Mouse (Mus musculus) limb, embryonic 11.5 days (tissue): ENCODE results near the gene Chka. TPM values are rescaled to one million over a fixed set of nuclear protein-coding genes. Genes with fewer than 3 reads are reported as not detected.
A peak's percentile ranks its signal among the peaks of the same experiment; 100 is the strongest.

Source experiments
- ATAC-seq: fragments of 200-750 bp; cut with Nextera tagmentation; 2 replicates; pipeline ENCODE4 v1.8.0; 2017; ENCODE audit warnings: low read depth; ENCODE audit not compliant: insufficient number of reproducible peaks, low FRiP score, low TSS enrichment
- DNase-seq: peaks from one replicate; pipeline ENCODE4 v3.0.0-alpha.2; 2015; ENCODE audit warnings: low spot score
- H3K27ac ChIP-seq: fragments of 300-500 bp; sonication (generic); replicated peaks from 2 replicates; pipeline ENCODE4 v1.5.1; 2014; ENCODE audit warnings: low read depth, mild to moderate bottlenecking, low read length
- H3K27me3 ChIP-seq: fragments of 300-500 bp; sonication (generic); 2 replicates; pipeline ENCODE4 v1.6.1; 2014; ENCODE audit warnings: mild to moderate bottlenecking, low read length, mixed read lengths; ENCODE audit not compliant: control insufficient read depth, insufficient read depth
- H3K36me3 ChIP-seq: fragments of 300-500 bp; sonication (generic); 2 replicates; pipeline ENCODE4 v1.6.1; 2014; ENCODE audit warnings: mild to moderate bottlenecking, low read length, moderate library complexity, mixed read lengths; ENCODE audit not compliant: control insufficient read depth, insufficient read depth
- H3K4me1 ChIP-seq: fragments of 300-500 bp; sonication (generic); 2 replicates; pipeline ENCODE4 v1.6.1; 2014; ENCODE audit warnings: low read length, mixed read lengths; ENCODE audit not compliant: control insufficient read depth, insufficient read depth
- H3K4me2 ChIP-seq: fragments of 300-500 bp; sonication (generic); 2 replicates; pipeline ENCODE4 v1.6.1; 2014; ENCODE audit warnings: low read depth, mild to moderate bottlenecking, moderate library complexity; ENCODE audit not compliant: severe bottlenecking
- H3K4me3 ChIP-seq: fragments of 300-500 bp; sonication (generic); 2 replicates; pipeline ENCODE4 v1.5.1; 2014; ENCODE audit warnings: low read depth, low read length
- H3K9ac ChIP-seq: fragments of 300-500 bp; sonication (generic); 2 replicates; pipeline ENCODE4 v1.6.1; 2014; ENCODE audit warnings: mild to moderate bottlenecking, low read length
- H3K9me3 ChIP-seq: fragments of 300-500 bp; sonication (generic); 2 replicates; pipeline ENCODE4 v1.6.1; 2016; ENCODE audit warnings: low read length; ENCODE audit not compliant: control insufficient read depth
- WGBS: fragments of 180-500 bp; shearing (Covaris S2); extraction: QIAGEN DNeasy Blood & Tissue Kit; methylation state at CpG from one replicate; pipeline ENCODE4 v1.1.7; 2014; 5-methylcytosine and 5-hydroxymethylcytosine counted together
- polyA plus RNA-seq: library from polyadenylated mRNA; unstranded; fragments of >200 nt; fragmentation: Nextera tagmentation; extraction: Ambion mirVana; gene quantifications from 2 replicates; pipeline ENCODE4 v1.2.1, GENCODE M21; 2014

Chka gene
- 47.3 and 47.7 TPM in 2 replicates for polyA plus RNA-seq

GRCm38 (mm10) chr19:3851502-3851962, at the start of gene Chka:
Gene Chka (plus strand): TSS chr19:3851773.
- DNase-seq, result peak; percentile 98
- Histone ChIP-seq H3K27me3 (no peaks in the 10 kb centered on the region), H3K9ac (peak within 1 kb of the TSS; percentile 88), H3K27ac (peak within 1 kb of the TSS; percentile 93), H3K4me2 (peak within 1 kb of the TSS; percentile 75), H3K36me3 (no peaks in the 10 kb centered on the region), H3K4me1 (peaks cover 12% of the 10 kb centered on the region), H3K9me3 (no peaks in the 10 kb centered on the region), H3K4me3 (peak within 1 kb of the TSS; percentile 78)
- under 1% methylated on average over 49 of the region's 54 CpGs for WGBS
- peak; percentile 93 for ATAC-seq

- Histone ChIP-seq H3K4me3 (no peak overlapping the region), H3K27me3 (no peaks in the 10 kb centered on the region), H3K4me1 (no peaks in the 10 kb centered on the region), H3K36me3 (peaks cover 24% of the 10 kb centered on the region; the same call in 1 of the 2 replicates), H3K27ac (no peak overlapping the region), H3K9ac (no peak overlapping the region), H3K4me2 (no peak overlapping the region), H3K9me3 (no peaks in the 10 kb centered on the region; the same call in 1 of the 2 replicates)
- 92% methylated on average over 7 of the region's 7 CpGs for WGBS
- no peak for ATAC-seq
- no peak for DNase-seq
Observed at GRCm38 (mm10) chr19:3805526-3805925, 46.0 kb upstream of the Chka start.

- WGBS, result 93% methylated on average over 10 of the region's 10 CpGs
- H3K4me1 ChIP-seq, result no peaks in the 10 kb centered on the region
Observed at GRCm38 (mm10) chr19:3810536-3811233, 40.9 kb upstream of the Chka start.

GRCm38 (mm10) chr19:3814461-3814860, 37.1 kb upstream of the Chka start:
- 92% methylated on average over 10 of the region's 10 CpGs for WGBS

More at GRCm38 (mm10) chr19:3810536-3811233, 40.9 kb upstream of the Chka start:
- H3K4me2 ChIP-seq, result no peak overlapping the region
- ATAC-seq (no peak), DNase-seq (no peak)
- peaks cover 15% of the 10 kb centered on the region; the same call in 1 of the 2 replicates for H3K36me3 ChIP-seq
- H3K27ac ChIP-seq, result no peak overlapping the region
- H3K4me3 ChIP-seq, result no peak overlapping the region
- no peaks in the 10 kb centered on the region; the same call in 1 of the 2 replicates for H3K9me3 ChIP-seq
- H3K9ac ChIP-seq, result no peak overlapping the region
- no peaks in the 10 kb centered on the region for H3K27me3 ChIP-seq

GRCm38 (mm10) chr19:3815824-3816223, 35.7 kb upstream of the Chka start:
- no peak overlapping the region for H3K27ac ChIP-seq
- DNase-seq, result no peak
- H3K9ac ChIP-seq, result no peak overlapping the region
- no peak for ATAC-seq
- no peak overlapping the region for H3K4me2 ChIP-seq
- no peaks in the 10 kb centered on the region for H3K9me3 ChIP-seq
- no peaks in the 10 kb centered on the region for H3K27me3 ChIP-seq
- no peak overlapping the region for H3K4me3 ChIP-seq
- H3K4me1 ChIP-seq, result no peaks in the 10 kb centered on the region
- WGBS, result 88% methylated on average over 12 of the region's 12 CpGs
- peaks cover 2% of the 10 kb centered on the region; the same call in 1 of the 2 replicates for H3K36me3 ChIP-seq

More at GRCm38 (mm10) chr19:3814461-3814860, 37.1 kb upstream of the Chka start:
- Histone ChIP-seq H3K27ac (no peak overlapping the region), H3K4me2 (no peak overlapping the region), H3K27me3 (no peaks in the 10 kb centered on the region), H3K4me1 (no peaks in the 10 kb centered on the region), H3K4me3 (no peak overlapping the region), H3K9ac (no peak overlapping the region), H3K36me3 (peaks cover 7% of the 10 kb centered on the region; the same call in 1 of the 2 replicates), H3K9me3 (no peaks in the 10 kb centered on the region; the same call in 1 of the 2 replicates)
- ATAC-seq (no peak), DNase-seq (no peak)

GRCm38 (mm10) chr19:3819080-3819479, 32.5 kb upstream of the Chka start:
- no peak overlapping the region for H3K27ac ChIP-seq
- no peaks in the 10 kb centered on the region; the same call in 1 of the 2 replicates for H3K36me3 ChIP-seq
- H3K9me3 ChIP-seq, result no peaks in the 10 kb centered on the region
- H3K4me3 ChIP-seq, result no peak overlapping the region
- H3K4me1 ChIP-seq, result no peaks in the 10 kb centered on the region
- H3K4me2 ChIP-seq, result no peak overlapping the region
- no peak overlapping the region for H3K9ac ChIP-seq
- WGBS, result 76% methylated on average over 2 of the region's 2 CpGs
- no peaks in the 10 kb centered on the region for H3K27me3 ChIP-seq
- no peak for ATAC-seq
- no peak for DNase-seq

- H3K4me1 ChIP-seq, result no peaks in the 10 kb centered on the region
- no peaks in the 10 kb centered on the region; the same call in 1 of the 2 replicates for H3K36me3 ChIP-seq
- no peak overlapping the region for H3K4me3 ChIP-seq
- H3K4me2 ChIP-seq, result no peak overlapping the region
- no peak for DNase-seq
- no peak overlapping the region for H3K9ac ChIP-seq
- no peaks in the 10 kb centered on the region for H3K9me3 ChIP-seq
- no peaks in the 10 kb centered on the region for H3K27me3 ChIP-seq
- WGBS, result 85% methylated on average over 2 of the region's 2 CpGs
- no peak for ATAC-seq
- no peak overlapping the region for H3K27ac ChIP-seq
Observed at GRCm38 (mm10) chr19:3819899-3820444, 31.6 kb upstream of the Chka start.

GRCm38 (mm10) chr19:3825044-3825443, 26.5 kb upstream of the Chka start:
- DNase-seq (no peak), ATAC-seq (no peak)
- Histone ChIP-seq H3K4me3 (no peak overlapping the region), H3K4me1 (no peaks in the 10 kb centered on the region), H3K27ac (no peak overlapping the region), H3K27me3 (no peaks in the 10 kb centered on the region), H3K9me3 (no peaks in the 10 kb centered on the region), H3K4me2 (no peak overlapping the region), H3K9ac (no peak overlapping the region), H3K36me3 (no peaks in the 10 kb centered on the region)
